Mouse (Mus musculus) lung, postnatal 10 days (tissue): Measurements from ENCODE around the gene Stx2.
"Not testable (repeated sequence)": the region's sequence is repeated elsewhere in the genome, so short reads cannot be mapped to it uniquely, and the experiment has no call there.

Source experiments
- DNase-seq: peaks from one replicate; pipeline ENCODE4 v3.0.0; 2021

The Stx2 gene

GRCm38 (mm10) chr5:129009577-129009976 is 1.2 kb upstream of the Stx2 start:
- no peak for DNase-seq

GRCm38 (mm10) chr5:129008008-129008407 is 366 bp downstream of the Stx2 start:
- DNase-seq: no peak

- DNase-seq: no peak
Measured at GRCm38 (mm10) chr5:129007105-129007957, 1.0 kb downstream of the Stx2 start.

GRCm38 (mm10) chr5:129006031-129006788 is 2.2 kb downstream of the Stx2 start:
- DNase-seq: peak; percentile 16

GRCm38 (mm10) chr5:129005416-129005815 is 3.0 kb downstream of the Stx2 start:
- peak; percentile 25 for DNase-seq

GRCm38 (mm10) chr5:129002571-129003011 is 5.8 kb downstream of the Stx2 start:
- peak; percentile 34 for DNase-seq

GRCm38 (mm10) chr5:129000706-129001468 is 7.5 kb downstream of the Stx2 start:
- no peak for DNase-seq

- no peak for DNase-seq
Measured at GRCm38 (mm10) chr5:128987141-128987954, 21.0 kb downstream of the Stx2 start.

GRCm38 (mm10) chr5:128985946-128986345 is 22.4 kb downstream of the Stx2 start:
- DNase-seq: no peak

- DNase-seq: no peak
Measured at GRCm38 (mm10) chr5:128984536-128984935, 23.8 kb downstream of the Stx2 start.

- peak; percentile 65 for DNase-seq
Measured at GRCm38 (mm10) chr5:128981607-128982006, 26.8 kb downstream of the Stx2 start.

- no peak for DNase-seq
Measured at GRCm38 (mm10) chr5:128980857-128981256, 27.5 kb downstream of the Stx2 start.

- DNase-seq: no peak
Measured at GRCm38 (mm10) chr5:128978957-128979356, 29.4 kb downstream of the Stx2 start.

- DNase-seq: not testable (repeated sequence)
Measured at GRCm38 (mm10) chr5:128977466-128977865, 30.9 kb downstream of the Stx2 start.

- peak; percentile 36 for DNase-seq
Measured at GRCm38 (mm10) chr5:128976266-128976665, 32.1 kb downstream of the Stx2 start.

GRCm38 (mm10) chr5:128971298-128971697 is 37.1 kb downstream of the Stx2 start:
- DNase-seq: peak; percentile 67

- no peak for DNase-seq
Measured at GRCm38 (mm10) chr5:128970878-128971277, 37.5 kb downstream of the Stx2 start.

GRCm38 (mm10) chr5:128964353-128964752 is 44.0 kb downstream of the Stx2 start:
- DNase-seq: no peak

- no peak for DNase-seq
Measured at GRCm38 (mm10) chr5:128958916-128959315, 49.5 kb downstream of the Stx2 start.

GRCm38 (mm10) chr5:128954371-128954770 is 54.0 kb downstream of the Stx2 start:
- DNase-seq: peak; percentile 13

- DNase-seq: no peak
Measured at GRCm38 (mm10) chr5:128953278-128954070, 54.9 kb downstream of the Stx2 start, which contains the start of gene Rimbp2. Gene Rimbp2, minus strand, starts transcription at chr5:128953486.
